Mouse (Mus musculus) kidney, adult 2 months (tissue): ENCODE measurements around the gene Gucy2c.

Experiments
- CTCF ChIP-seq: fragments of 200-500 bp; conservative IDR thresholded peaks from 2 replicates; pipeline ENCODE4 v1.5.1; 2011; ENCODE audit warnings: low read depth, mild to moderate bottlenecking, control low read depth, low read length, moderate library complexity, mixed read lengths; ENCODE audit not compliant: insufficient read depth, insufficient read length
- POLR2A ChIP-seq: fragments of 200-500 bp; IDR thresholded peaks from one replicate; pipeline ENCODE4 v1.6.1; 2011; ENCODE audit warnings: low read depth, low read length, control low read depth

GRCm38 (mm10) chr6:136815381-136815780, 33.8 kb upstream of the Gucy2c start:
- no peak for TF ChIP-seq POLR2A
- no peak for TF ChIP-seq CTCF
